Mouse (Mus musculus) skeletal muscle tissue, adult 2 months (tissue): ENCODE results near the gene E2f1.

Experiments
- DNase-seq: peaks from one replicate; pipeline ENCODE4 v3.0.0-alpha.2; 2012; ENCODE audit warnings: low read depth, low spot score

The E2f1 gene

GRCm38 (mm10) chr2:154583906-154584872, 14.5 kb upstream of the E2f1 start:
- no peak for DNase-seq

GRCm38 (mm10) chr2:154581421-154581820, 11.7 kb upstream of the E2f1 start:
- DNase-seq = no peak

GRCm38 (mm10) chr2:154580586-154580985, 10.9 kb upstream of the E2f1 start:
- peak; percentile 76 for DNase-seq

- no peak for DNase-seq
These were observed 8.0 kb upstream of the E2f1 start for GRCm38 (mm10) chr2:154577744-154578067.

GRCm38 (mm10) chr2:154576876-154577743, 7.4 kb upstream of the E2f1 start:
- DNase-seq = no peak

GRCm38 (mm10) chr2:154574271-154574670, 4.6 kb upstream of the E2f1 start:
- DNase-seq = no peak

GRCm38 (mm10) chr2:154572996-154573395, 3.3 kb upstream of the E2f1 start:
- DNase-seq = no peak

- DNase-seq = no peak
These were observed 2.3 kb upstream of the E2f1 start for GRCm38 (mm10) chr2:154571976-154572375.

- no peak for DNase-seq
These were observed 1.6 kb upstream of the E2f1 start for GRCm38 (mm10) chr2:154571266-154571665.

- no peak for DNase-seq
These were observed 974 bp upstream of the E2f1 start for GRCm38 (mm10) chr2:154570666-154571065.

- DNase-seq = peak; percentile 45
These were observed 482 bp downstream of the E2f1 start for GRCm38 (mm10) chr2:154569071-154569748.

- no peak for DNase-seq
These were observed 1.2 kb downstream of the E2f1 start for GRCm38 (mm10) chr2:154568329-154569070.

GRCm38 (mm10) chr2:154567766-154568165, 1.9 kb downstream of the E2f1 start:
- DNase-seq = no peak

GRCm38 (mm10) chr2:154566641-154567040, 3.1 kb downstream of the E2f1 start:
- no peak for DNase-seq

- DNase-seq = no peak
These were observed 4.1 kb downstream of the E2f1 start for GRCm38 (mm10) chr2:154565562-154565961.

GRCm38 (mm10) chr2:154563612-154564170, 6.0 kb downstream of the E2f1 start:
- DNase-seq = no peak

GRCm38 (mm10) chr2:154558264-154559039, 11.2 kb downstream of the E2f1 start, which contains the start of gene Necab3:
Necab3 (minus strand) TSS chr2:154558890.
- peak; percentile 53 for DNase-seq

- DNase-seq = no peak
These were observed 12.4 kb downstream of the E2f1 start for GRCm38 (mm10) chr2:154557184-154557832.

GRCm38 (mm10) chr2:154555235-154555634, 14.5 kb downstream of the E2f1 start:
- DNase-seq = no peak
